Mouse (Mus musculus): ENCODE data around the gene Abcc12. TPM values are rescaled to one million over a fixed set of nuclear protein-coding genes. Genes with fewer than 3 reads are reported as not detected.

The Abcc12 gene
- total and polyA plus RNA-seq, 2 experiments from 2014 or later: 0.11 to 0.12 TPM

GRCm38 (mm10) chr8:86577547-86577946 lies 2.9 kb downstream of the Abcc12 start:
- no peak overlapping the region for H3K4me2 ChIP-seq (ENCODE audit: low read depth, low read length, poor library complexity, severe bottlenecking)
- WGBS: 80% methylated on average over 8 of the region's 8 CpGs
- H3K4me1 ChIP-seq (ENCODE audit: insufficient read depth, low read length): peaks cover 4% of the 10 kb centered on the region; the same call in 1 of the 2 replicates
- H3K27me3 ChIP-seq (ENCODE audit: insufficient read depth, low read length): no peaks in the 10 kb centered on the region
- H3K9ac ChIP-seq (replicated peaks; ENCODE audit: low read length, poor library complexity, severe bottlenecking): no peak overlapping the region
- ATAC-seq (ENCODE audit: low FRiP score) (no peak), DNase-seq (ENCODE audit: low spot score) (no peak)
- H3K36me3 ChIP-seq (ENCODE audit: insufficient read depth, low read length): no peaks in the 10 kb centered on the region
- no peak overlapping the region for H3K4me3 ChIP-seq (ENCODE audit: low read depth, low read length)
- no peaks in the 10 kb centered on the region for H3K9me3 ChIP-seq (ENCODE audit: low read length)
- TF ChIP-seq CTCF (IDR thresholded peaks at IDR 0.05): no peak
- no peak overlapping the region for H3K27ac ChIP-seq (ENCODE audit: low read depth, low read length)

- Histone ChIP-seq H3K36me3 (ENCODE audit: insufficient read depth, low read length) (no peaks in the 10 kb centered on the region), H3K27ac (ENCODE audit: low read depth, low read length) (no peak overlapping the region), H3K4me3 (ENCODE audit: low read depth, low read length) (no peak overlapping the region), H3K27me3 (ENCODE audit: insufficient read depth, low read length) (no peaks in the 10 kb centered on the region), H3K4me1 (ENCODE audit: insufficient read depth, low read length) (no peaks in the 10 kb centered on the region), H3K9ac (replicated peaks; ENCODE audit: low read length, poor library complexity, severe bottlenecking) (no peak overlapping the region), H3K9me3 (ENCODE audit: low read length) (no peaks in the 10 kb centered on the region), H3K4me2 (ENCODE audit: low read depth, low read length, poor library complexity, severe bottlenecking) (no peak overlapping the region)
- no peak for TF ChIP-seq CTCF (IDR thresholded peaks at IDR 0.05)
- ATAC-seq (ENCODE audit: low FRiP score): no peak
- DNase-seq (ENCODE audit: low spot score): no peak
- 86% methylated on average over 9 of the region's 9 CpGs for WGBS
Measured at GRCm38 (mm10) chr8:86563674-86564073, 16.8 kb downstream of the Abcc12 start.

- no peaks in the 10 kb centered on the region for H3K4me1 ChIP-seq (ENCODE audit: insufficient read depth, low read length)
- no peaks in the 10 kb centered on the region for H3K27me3 ChIP-seq (ENCODE audit: insufficient read depth, low read length)
- no peak for DNase-seq (ENCODE audit: low spot score)
- no peak overlapping the region for H3K9ac ChIP-seq (replicated peaks; ENCODE audit: low read length, poor library complexity, severe bottlenecking)
- no peak overlapping the region for H3K4me3 ChIP-seq (ENCODE audit: low read depth, low read length)
- H3K36me3 ChIP-seq (ENCODE audit: insufficient read depth, low read length): no peaks in the 10 kb centered on the region
- ATAC-seq (ENCODE audit: low FRiP score): no peak
- no peaks in the 10 kb centered on the region for H3K9me3 ChIP-seq (ENCODE audit: low read length)
- no peak for TF ChIP-seq CTCF (IDR thresholded peaks at IDR 0.05)
- no peak overlapping the region for H3K4me2 ChIP-seq (ENCODE audit: low read depth, low read length, poor library complexity, severe bottlenecking)
- no peak overlapping the region for H3K27ac ChIP-seq (ENCODE audit: low read depth, low read length)
- 26% methylated on average over 1 of the region's 1 CpGs for WGBS
Measured at GRCm38 (mm10) chr8:86561737-86562136, 18.7 kb downstream of the Abcc12 start.

GRCm38 (mm10) chr8:86560688-86561065 lies 19.8 kb downstream of the Abcc12 start:
- Histone ChIP-seq H3K4me3 (ENCODE audit: low read depth, low read length) (no peak overlapping the region), H3K9ac (replicated peaks; ENCODE audit: low read length, poor library complexity, severe bottlenecking) (no peak overlapping the region), H3K4me1 (ENCODE audit: insufficient read depth, low read length) (no peaks in the 10 kb centered on the region), H3K4me2 (ENCODE audit: low read depth, low read length, poor library complexity, severe bottlenecking) (no peak overlapping the region), H3K27ac (ENCODE audit: low read depth, low read length) (no peak overlapping the region), H3K27me3 (ENCODE audit: insufficient read depth, low read length) (no peaks in the 10 kb centered on the region), H3K36me3 (ENCODE audit: insufficient read depth, low read length) (no peaks in the 10 kb centered on the region), H3K9me3 (ENCODE audit: low read length) (no peaks in the 10 kb centered on the region)
- TF ChIP-seq CTCF (IDR thresholded peaks at IDR 0.05): no peak
- DNase-seq (ENCODE audit: low spot score) (no peak), ATAC-seq (ENCODE audit: low FRiP score) (no peak)
- 88% methylated on average over 10 of the region's 10 CpGs for WGBS

GRCm38 (mm10) chr8:86559947-86560687 lies 20.4 kb downstream of the Abcc12 start:
- no peaks in the 10 kb centered on the region for H3K36me3 ChIP-seq (ENCODE audit: insufficient read depth, low read length)
- H3K9me3 ChIP-seq (ENCODE audit: low read length): no peaks in the 10 kb centered on the region
- ATAC-seq (ENCODE audit: low FRiP score): no peak
- H3K27me3 ChIP-seq (ENCODE audit: insufficient read depth, low read length): no peaks in the 10 kb centered on the region
- TF ChIP-seq CTCF (IDR thresholded peaks at IDR 0.05): no peak
- no peak overlapping the region for H3K27ac ChIP-seq (ENCODE audit: low read depth, low read length)
- H3K4me2 ChIP-seq (ENCODE audit: low read depth, low read length, poor library complexity, severe bottlenecking): no peak overlapping the region
- no peaks in the 10 kb centered on the region for H3K4me1 ChIP-seq (ENCODE audit: insufficient read depth, low read length)
- H3K4me3 ChIP-seq (ENCODE audit: low read depth, low read length): no peak overlapping the region
- no peak for DNase-seq (ENCODE audit: low spot score)
- no peak overlapping the region for H3K9ac ChIP-seq (replicated peaks; ENCODE audit: low read length, poor library complexity, severe bottlenecking)
- 84% methylated on average over 15 of the region's 15 CpGs for WGBS

GRCm38 (mm10) chr8:86557186-86558045 lies 23.1 kb downstream of the Abcc12 start:
- Histone ChIP-seq H3K27me3 (ENCODE audit: insufficient read depth, low read length) (no peaks in the 10 kb centered on the region), H3K9ac (replicated peaks; ENCODE audit: low read length, poor library complexity, severe bottlenecking) (no peak overlapping the region), H3K27ac (ENCODE audit: low read depth, low read length) (no peak overlapping the region), H3K4me1 (ENCODE audit: insufficient read depth, low read length) (no peaks in the 10 kb centered on the region), H3K36me3 (ENCODE audit: insufficient read depth, low read length) (no peaks in the 10 kb centered on the region), H3K9me3 (ENCODE audit: low read length) (no peaks in the 10 kb centered on the region), H3K4me2 (ENCODE audit: low read depth, low read length, poor library complexity, severe bottlenecking) (no peak overlapping the region), H3K4me3 (ENCODE audit: low read depth, low read length) (no peak overlapping the region)
- 78% methylated on average over 15 of the region's 15 CpGs for WGBS
- ATAC-seq (ENCODE audit: low FRiP score) (no peak), DNase-seq (ENCODE audit: low spot score) (no peak)
- no peak for TF ChIP-seq CTCF (IDR thresholded peaks at IDR 0.05)
